Mouse (Mus musculus): ENCODE measurements around the gene Aebp2. TPM values are rescaled to one million over a fixed set of nuclear protein-coding genes. Genes with fewer than 3 reads are reported as not detected.

The Aebp2 gene
- polyA plus RNA-seq, 1 experiment: 47.9 TPM

GRCm38 (mm10) chr6:140701259-140701658 is 78.8 kb downstream of the Aebp2 start:
- TF ChIP-seq GATA1 (IDR thresholded peaks at IDR 0.05; ENCODE audit: low read length): no peak

DNA sequence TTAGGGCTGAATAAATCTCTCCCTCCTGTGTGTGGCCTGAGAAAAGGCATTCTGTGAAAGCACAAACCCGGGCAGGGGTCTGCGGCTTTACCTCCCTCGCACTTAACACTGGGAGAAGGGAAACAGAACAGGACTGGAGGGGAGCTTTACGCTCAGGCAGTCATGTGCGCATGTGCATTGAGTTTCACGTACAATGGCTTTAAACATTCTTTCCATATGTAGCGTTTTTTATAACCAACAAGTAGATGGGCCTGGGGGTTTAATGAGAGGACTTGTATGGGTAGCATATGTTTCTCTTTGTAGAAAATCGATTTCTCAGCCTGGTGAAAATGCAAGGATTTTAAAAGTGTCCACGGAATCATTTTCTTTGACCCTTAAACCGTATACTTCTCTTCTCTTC is 82.7 kb downstream of the Aebp2 start:
- TF ChIP-seq GATA1 (IDR thresholded peaks at IDR 0.05; ENCODE audit: low read length): no peak

GRCm38 (mm10) chr6:140706056-140706455 is 83.6 kb downstream of the Aebp2 start:
- TF ChIP-seq GATA1 (IDR thresholded peaks at IDR 0.05; ENCODE audit: low read length): no peak

- TF ChIP-seq GATA1 (IDR thresholded peaks at IDR 0.05; ENCODE audit: low read length): no peak
Observed at GRCm38 (mm10) chr6:140708059-140708458, 85.6 kb downstream of the Aebp2 start.

DNA sequence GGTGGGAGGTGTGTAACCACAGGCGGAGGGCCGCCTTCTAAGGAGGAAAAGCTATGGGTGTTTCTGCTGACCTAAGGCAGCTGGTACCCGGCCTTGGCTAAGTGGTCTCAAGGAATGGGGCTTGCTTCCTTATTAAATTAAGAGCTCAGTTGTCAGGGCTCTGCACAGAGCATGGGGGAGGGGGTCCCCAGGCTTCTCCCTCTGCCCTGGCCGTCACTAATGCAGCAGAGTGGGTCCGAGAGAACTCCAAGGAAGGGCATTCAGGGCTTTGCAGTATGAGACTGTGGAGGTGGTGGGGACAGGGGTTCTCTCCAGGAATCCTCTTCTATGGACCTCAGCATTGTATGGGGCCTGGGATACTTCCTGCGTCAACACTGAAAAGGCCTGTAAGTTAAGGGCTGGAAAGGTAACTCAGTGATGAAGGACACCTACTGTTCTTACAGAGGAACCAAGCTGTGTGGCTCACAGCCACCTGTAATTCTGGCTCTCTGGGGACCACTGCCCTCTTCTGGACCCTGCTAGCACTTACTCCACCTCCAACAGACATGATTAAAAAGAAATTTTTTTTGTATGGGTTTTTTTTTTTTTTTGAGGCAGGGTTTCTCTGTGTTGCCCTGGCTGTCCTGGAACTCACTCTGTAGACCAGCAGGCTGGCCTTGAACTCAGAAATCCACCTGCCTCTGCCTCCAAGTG is 87.1 kb downstream of the Aebp2 start:
- no peak for TF ChIP-seq GATA1 (IDR thresholded peaks at IDR 0.05; ENCODE audit: low read length)

GRCm38 (mm10) chr6:140712754-140713153 is 90.3 kb downstream of the Aebp2 start:
- TF ChIP-seq GATA1 (IDR thresholded peaks at IDR 0.05; ENCODE audit: low read length): no peak

DNA sequence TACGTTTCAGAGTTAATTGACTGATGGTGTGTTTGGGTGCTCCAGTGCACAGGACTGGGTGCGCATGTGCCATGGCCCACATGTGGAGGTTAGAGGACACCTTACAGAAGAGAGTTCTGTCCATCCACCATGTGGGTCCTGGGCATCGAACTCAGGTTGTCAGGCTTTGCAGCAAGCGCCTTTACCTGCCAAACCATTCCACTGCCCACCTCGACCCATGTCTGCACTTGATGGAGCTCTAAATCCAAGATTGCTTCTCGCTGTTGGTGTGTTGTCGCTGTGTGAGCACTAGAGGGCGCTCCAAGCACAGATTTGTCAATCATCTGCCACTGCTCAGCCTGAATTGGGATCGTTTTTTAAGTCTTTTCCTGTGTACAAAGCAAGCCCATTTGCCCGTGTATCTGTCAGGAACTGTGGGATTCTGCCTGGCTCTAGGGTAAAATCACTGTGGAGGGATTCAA is 92.5 kb downstream of the Aebp2 start:
- no peak for TF ChIP-seq GATA1 (IDR thresholded peaks at IDR 0.05; ENCODE audit: low read length)

GRCm38 (mm10) chr6:140722058-140722457 is 99.6 kb downstream of the Aebp2 start:
- TF ChIP-seq GATA1 (IDR thresholded peaks at IDR 0.05; ENCODE audit: low read length): no peak

Other genes starting within 250 kb of the Aebp2 start
- gene Plekha5, start 198.6 kb upstream of the Aebp2 start, polyA plus RNA-seq (2012): not detected in 2 replicates
- not detected in 2 replicates for gene Gm11077, start 106.6 kb downstream of the Aebp2 start, polyA plus RNA-seq (2012)